Mouse (Mus musculus) CH12.LX (cell line): Measurements from ENCODE around the gene Ptpn4.

Experiments
- CHD2 ChIP-seq: IDR thresholded peaks from 2 replicates; pipeline ENCODE4 v1.6.1; 2011; ENCODE audit warnings: low read length, improper control_type of control experiment
- CTCF ChIP-seq, 2 experiments: IDR thresholded peaks in 1 of 2; conservative IDR thresholded peaks in 1 of 2; 2 replicates each; pipeline ENCODE4 v1.5.1; 2011 to 2012; ENCODE audit warnings: low read depth in 2 of 2, low read length in 2 of 2, improper control_type of control experiment in 1 of 2, inconsistent platforms in 1 of 2, mild to moderate bottlenecking in 1 of 2, moderate library complexity in 1 of 2
- JUN ChIP-seq: IDR thresholded peaks from 2 replicates; pipeline ENCODE4 v1.6.1; 2011; ENCODE audit warnings: low read depth, mild to moderate bottlenecking, low read length, improper control_type of control experiment, moderate library complexity; ENCODE audit not compliant: insufficient read depth
- MAFK ChIP-seq: IDR thresholded peaks from 2 replicates; pipeline ENCODE4 v1.6.1; 2011; ENCODE audit warnings: low read length, improper control_type of control experiment; ENCODE audit not compliant: insufficient replicate concordance
- MAX ChIP-seq: IDR thresholded peaks from 2 replicates; pipeline ENCODE4 v1.6.1; 2011; ENCODE audit warnings: low read length, improper control_type of control experiment
- NELFE ChIP-seq: IDR thresholded peaks from 2 replicates; pipeline ENCODE4 v1.6.1; 2011; ENCODE audit warnings: low read depth, low read length, improper control_type of control experiment
- PAX5 ChIP-seq: IDR thresholded peaks from 2 replicates; pipeline ENCODE4 v1.6.1; 2012; ENCODE audit warnings: low read length, inconsistent platforms, mixed read lengths
- POLR2A ChIP-seq: IDR thresholded peaks from 2 replicates; pipeline ENCODE4 v1.6.1; 2011; ENCODE audit warnings: low read depth, mild to moderate bottlenecking, improper control_type of control experiment, low read length

GRCm38 (mm10) chr1:119852339-119852738, 14.9 kb upstream of the Ptpn4 start:
- no peak for TF ChIP-seq CTCF (conservative IDR thresholded peaks at IDR 0.05 in 1 of 2, IDR thresholded peaks at IDR 0.05 in 1 of 2; ENCODE audit: low read depth in 2 of 2, low read length in 2 of 2)
- TF ChIP-seq POLR2A: no peak
- TF ChIP-seq JUN: no peak
- no peak for TF ChIP-seq MAFK
- 0 out of 2 replicates have a peak, but pooled peaks have one; percentile 18 for TF ChIP-seq CHD2
- no peak for TF ChIP-seq MAX
- no peak for TF ChIP-seq NELFE
- TF ChIP-seq PAX5: no peak
